Mouse (Mus musculus) lung, postnatal 0 days (tissue): ENCODE measurements around the gene Itgae. TPM values are rescaled to one million over a fixed set of nuclear protein-coding genes. Genes with fewer than 3 reads are reported as not detected.

ENCODE experiments used
- ATAC-seq: fragments of 200-750 bp; cut with Nextera tagmentation; 2 replicates; pipeline ENCODE4 v1.8.0; 2017; ENCODE audit warnings: moderate library complexity
- DNase-seq: peaks from one replicate; pipeline ENCODE4 v3.0.0-alpha.2; 2016; ENCODE audit warnings: low spot score
- H3K27ac ChIP-seq: fragments of 300-500 bp; sonication (generic); 2 replicates; pipeline ENCODE4 v1.5.1; 2014; ENCODE audit warnings: antibody characterized with exemption, mild to moderate bottlenecking, low read length, mixed read lengths
- H3K27me3 ChIP-seq: fragments of 300-500 bp; sonication (generic); replicated peaks from 2 replicates; pipeline ENCODE4 v1.6.1; 2014; ENCODE audit warnings: low read length, mixed read lengths; ENCODE audit not compliant: insufficient read depth
- H3K36me3 ChIP-seq: fragments of 300-500 bp; sonication (generic); 2 replicates; pipeline ENCODE4 v1.6.1; 2014; ENCODE audit warnings: low read length, mixed read lengths; ENCODE audit not compliant: insufficient read depth
- H3K4me1 ChIP-seq: fragments of 300-500 bp; sonication (generic); 2 replicates; pipeline ENCODE4 v1.6.1; 2014; ENCODE audit warnings: antibody characterized with exemption, low read depth, low read length, mixed read lengths; ENCODE audit not compliant: insufficient read depth
- H3K4me2 ChIP-seq: fragments of 300-500 bp; sonication (generic); replicated peaks from 2 replicates; pipeline ENCODE4 v1.6.1; 2014; ENCODE audit warnings: low read depth, mild to moderate bottlenecking, low read length, moderate library complexity, mixed read lengths
- H3K4me3 ChIP-seq: fragments of 300-500 bp; sonication (generic); 2 replicates; pipeline ENCODE4 v1.5.1; 2014; ENCODE audit warnings: low read depth, low read length
- H3K9ac ChIP-seq: fragments of 300-500 bp; sonication (generic); replicated peaks from 2 replicates; pipeline ENCODE4 v1.6.1; 2014; ENCODE audit warnings: low read depth, mild to moderate bottlenecking
- H3K9me3 ChIP-seq: fragments of 300-500 bp; sonication (generic); 2 replicates; pipeline ENCODE4 v1.6.1; 2016; ENCODE audit warnings: low read length, mixed read lengths
- CTCF ChIP-seq: IDR thresholded peaks from 2 replicates; pipeline ENCODE4 v1.5.1; 2016; ENCODE audit warnings: antibody characterized with exemption, mild to moderate bottlenecking
- EP300 ChIP-seq: IDR thresholded peaks from 2 replicates; pipeline ENCODE4 v1.6.1; 2016; ENCODE audit warnings: antibody characterized with exemption, mild to moderate bottlenecking, control low read depth
- WGBS: fragments of 180-500 bp; shearing (Covaris S2); extraction: QIAGEN DNeasy Blood & Tissue Kit; methylation state at CpG from one replicate; pipeline ENCODE4 v1.1.7; 2014; 5-methylcytosine and 5-hydroxymethylcytosine counted together
- polyA plus RNA-seq: library from polyadenylated mRNA; unstranded; fragments of >200 nt; fragmentation: Nextera tagmentation; extraction: Ambion mirVana; gene quantifications from 2 replicates; pipeline ENCODE4 v1.2.1, GENCODE M21; 2015

Gene Itgae
- 0.23 and 0.30 TPM in 2 replicates for polyA plus RNA-seq

DNA sequence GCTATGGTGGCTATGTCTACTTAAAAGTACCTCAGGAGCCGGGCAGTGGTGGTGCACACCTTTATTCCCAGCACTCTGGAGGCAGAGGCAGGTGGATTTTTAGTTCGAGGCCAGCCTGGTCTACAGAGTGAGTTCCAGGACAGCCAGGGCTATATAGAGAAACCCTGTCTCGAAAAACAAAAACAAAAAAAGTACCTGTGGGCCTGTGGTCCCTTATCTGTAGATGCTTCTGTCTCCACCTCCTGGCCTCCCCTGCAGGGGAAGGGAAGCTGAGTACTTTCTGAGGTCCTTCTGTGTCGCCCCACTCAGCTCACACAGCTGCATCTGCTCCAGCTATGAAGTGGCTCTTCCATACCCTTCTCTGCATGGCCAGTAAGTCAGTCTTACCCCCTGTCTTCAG, at the start of gene Itgae:
Gene Itgae (plus strand): TSS at position 301 of the 400 bp plus-strand sequence.
- H3K27ac ChIP-seq, result no peak within 1 kb of the TSS
- H3K4me3 ChIP-seq, result no peak within 1 kb of the TSS
- no peak within 1 kb of the TSS for H3K9ac ChIP-seq
- no peaks in the 10 kb centered on the region for H3K9me3 ChIP-seq
- no peak for TF ChIP-seq EP300
- no peak for TF ChIP-seq CTCF
- H3K36me3 ChIP-seq, result no peaks in the 10 kb centered on the region
- 63% methylated on average over 4 of the region's 4 CpGs for WGBS
- H3K4me1 ChIP-seq, result no peaks in the 10 kb centered on the region
- ATAC-seq (no peak), DNase-seq (no peak)
- H3K4me2 ChIP-seq, result no peak within 1 kb of the TSS
- H3K27me3 ChIP-seq, result no peaks in the 10 kb centered on the region

DNA sequence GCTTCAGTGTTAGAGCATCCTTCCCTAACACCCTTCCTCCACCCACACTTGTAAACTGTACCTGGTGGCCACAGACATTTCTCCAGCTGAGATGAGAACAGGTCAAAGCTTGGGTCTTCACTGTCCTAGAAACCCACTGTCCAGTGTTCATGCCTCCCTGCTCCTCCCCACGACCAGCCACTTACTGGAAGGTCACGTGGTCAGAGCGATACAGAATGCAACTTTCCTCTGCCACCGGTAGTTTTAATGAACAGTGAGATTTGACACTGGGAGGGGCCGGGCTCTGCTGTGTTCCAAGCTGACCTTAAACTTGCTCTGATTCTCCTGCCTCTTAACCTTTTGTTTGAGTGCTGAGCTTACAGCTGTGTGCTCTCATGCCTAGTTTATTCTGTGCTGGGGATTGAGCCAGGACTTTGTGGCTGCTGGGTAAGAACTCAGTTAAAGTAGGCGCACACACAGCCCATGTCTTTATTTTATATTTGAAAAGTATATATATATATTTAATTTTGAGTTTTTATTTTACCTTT, 46.1 kb upstream of the Itgae start:
- Histone ChIP-seq H3K9ac (no peak overlapping the region), H3K27me3 (no peaks in the 10 kb centered on the region), H3K36me3 (no peaks in the 10 kb centered on the region), H3K4me3 (no peak overlapping the region), H3K9me3 (no peaks in the 10 kb centered on the region), H3K4me2 (no peak overlapping the region), H3K27ac (no peak overlapping the region), H3K4me1 (peaks cover 6% of the 10 kb centered on the region; the same call in 1 of the 2 replicates)
- DNase-seq (peak; percentile 58), ATAC-seq (no peak)
- 19% methylated on average over 6 of the region's 6 CpGs for WGBS
- no peak for TF ChIP-seq CTCF
- TF ChIP-seq EP300, result no peak

DNA sequence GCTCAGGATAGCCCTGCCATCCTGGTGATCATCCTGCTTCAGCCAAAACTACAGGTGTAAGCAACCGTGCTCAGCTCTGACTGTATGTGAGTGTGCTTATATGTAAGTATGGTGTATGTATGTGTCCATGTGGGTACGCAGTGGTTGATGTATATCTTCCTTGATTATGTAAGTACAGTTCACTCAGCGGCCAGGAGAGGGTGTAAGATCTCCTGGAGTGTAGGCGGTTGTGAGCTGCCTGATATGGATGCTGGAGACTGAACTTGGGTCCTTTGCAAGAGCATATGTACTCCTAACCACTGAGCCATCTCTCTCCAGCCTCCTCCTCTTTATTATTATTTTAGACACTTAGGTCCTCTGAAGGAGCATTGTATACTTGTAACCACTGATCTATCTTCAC, 45.6 kb upstream of the Itgae start:
- Histone ChIP-seq H3K9ac (no peak overlapping the region), H3K4me3 (no peak overlapping the region), H3K4me2 (no peak overlapping the region), H3K27me3 (no peaks in the 10 kb centered on the region), H3K27ac (no peak overlapping the region), H3K9me3 (no peaks in the 10 kb centered on the region), H3K4me1 (peaks cover 6% of the 10 kb centered on the region; the same call in 1 of the 2 replicates), H3K36me3 (no peaks in the 10 kb centered on the region)
- DNase-seq (no peak), ATAC-seq (no peak)
- 70% methylated on average over 4 of the region's 4 CpGs for WGBS
- TF ChIP-seq EP300, result no peak
- peak; percentile 31 for TF ChIP-seq CTCF

DNA sequence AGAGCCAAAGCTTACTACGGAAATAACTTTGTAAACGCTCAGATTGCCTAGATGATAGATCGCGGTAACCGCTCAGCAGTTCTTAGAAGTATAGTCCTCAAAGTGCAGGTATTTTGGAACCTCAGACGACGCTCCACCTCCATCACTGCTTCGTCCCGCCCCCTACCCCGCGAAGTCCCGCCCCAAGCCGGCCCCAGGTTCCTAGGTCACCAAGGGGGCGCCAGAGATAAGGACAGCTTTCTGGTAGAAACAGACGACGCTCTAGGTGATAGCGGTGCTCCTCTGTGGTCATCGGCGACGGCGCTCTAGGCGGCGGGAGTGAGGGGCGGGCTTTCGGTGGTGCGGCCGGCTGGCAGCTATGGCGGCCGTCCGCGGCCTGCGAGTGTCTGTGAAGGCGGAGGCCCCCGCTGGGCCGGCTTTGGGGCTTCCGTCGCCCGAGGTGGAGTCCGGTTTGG, 42.8 kb upstream of the Itgae start, which contains the start of gene Ncbp3:
Gene Ncbp3 (plus strand): TSS at position 242 of the 455 bp plus-strand sequence.
- peak within 1 kb of the TSS; percentile 58 for H3K4me2 ChIP-seq
- peak within 1 kb of the TSS; percentile 99 for H3K4me3 ChIP-seq
- H3K36me3 ChIP-seq, result peaks cover 7% of the 10 kb centered on the region; the same call in 1 of the 2 replicates
- H3K27me3 ChIP-seq, result no peaks in the 10 kb centered on the region
- ATAC-seq (peak; percentile 96), DNase-seq (peak; percentile 98)
- peak within 1 kb of the TSS; percentile 93 for H3K27ac ChIP-seq
- 2% methylated on average over 39 of the region's 39 CpGs for WGBS
- TF ChIP-seq EP300 (peak; percentile 55; the same call in 1 of the 2 replicates), CTCF (peak; percentile 84)
- peak within 1 kb of the TSS; percentile 92 for H3K9ac ChIP-seq
- no peaks in the 10 kb centered on the region for H3K9me3 ChIP-seq
- H3K4me1 ChIP-seq, result peaks cover 6% of the 10 kb centered on the region; the same call in 1 of the 2 replicates

DNA sequence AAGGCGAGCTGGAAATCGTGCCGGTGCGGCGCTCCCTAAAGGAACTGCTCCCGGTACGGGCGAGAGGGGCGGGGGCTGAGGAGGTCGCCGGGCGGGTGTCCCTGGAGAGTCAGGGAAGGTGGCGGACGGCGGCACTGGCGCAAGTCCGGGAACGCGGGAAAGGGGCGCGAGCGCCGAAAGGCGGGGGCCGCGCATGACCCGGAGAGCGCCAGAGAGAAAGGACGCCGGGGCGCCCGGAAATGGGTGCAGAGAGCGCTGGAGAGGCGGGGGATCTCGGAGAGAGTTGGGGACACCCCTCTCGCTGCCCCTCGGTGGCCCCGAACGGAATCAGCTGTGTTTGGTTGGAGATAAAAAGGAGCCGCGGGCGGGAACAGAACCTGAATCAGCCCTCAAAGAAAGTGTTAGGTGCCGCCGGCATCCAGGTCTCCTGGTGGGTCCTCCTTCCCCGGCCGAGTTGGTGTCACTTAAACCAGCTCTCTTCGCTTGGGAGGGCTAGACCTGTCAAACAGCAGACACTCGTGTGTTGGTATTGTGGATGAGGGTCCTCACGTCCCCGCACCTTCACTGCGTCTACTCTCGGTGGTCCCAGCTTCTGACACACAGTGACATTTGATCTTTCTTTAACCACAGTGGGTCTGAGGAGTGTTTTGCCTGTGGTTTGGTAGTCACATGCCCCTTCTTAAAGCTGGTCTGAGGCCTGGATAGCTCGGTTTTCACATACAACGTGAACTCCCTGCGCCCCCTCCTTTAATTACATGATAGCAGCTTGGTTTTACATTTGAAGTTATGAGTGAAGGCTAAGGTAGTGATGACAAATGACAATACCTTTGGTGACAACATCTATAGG, 42.1 kb upstream of the Itgae start:
- peak overlapping the region; percentile 58 for H3K4me2 ChIP-seq
- TF ChIP-seq CTCF (no peak), EP300 (no peak)
- peak overlapping the region; percentile 93 for H3K27ac ChIP-seq
- 2% methylated on average over 54 of the region's 55 CpGs for WGBS
- H3K4me1 ChIP-seq, result peaks cover 6% of the 10 kb centered on the region; the same call in 1 of the 2 replicates
- DNase-seq (no peak), ATAC-seq (peak; percentile 65)
- H3K9ac ChIP-seq, result peak overlapping the region; percentile 92
- no peaks in the 10 kb centered on the region for H3K9me3 ChIP-seq
- peak overlapping the region; percentile 99 for H3K4me3 ChIP-seq
- peaks cover 7% of the 10 kb centered on the region; the same call in 1 of the 2 replicates for H3K36me3 ChIP-seq
- H3K27me3 ChIP-seq, result no peaks in the 10 kb centered on the region

DNA sequence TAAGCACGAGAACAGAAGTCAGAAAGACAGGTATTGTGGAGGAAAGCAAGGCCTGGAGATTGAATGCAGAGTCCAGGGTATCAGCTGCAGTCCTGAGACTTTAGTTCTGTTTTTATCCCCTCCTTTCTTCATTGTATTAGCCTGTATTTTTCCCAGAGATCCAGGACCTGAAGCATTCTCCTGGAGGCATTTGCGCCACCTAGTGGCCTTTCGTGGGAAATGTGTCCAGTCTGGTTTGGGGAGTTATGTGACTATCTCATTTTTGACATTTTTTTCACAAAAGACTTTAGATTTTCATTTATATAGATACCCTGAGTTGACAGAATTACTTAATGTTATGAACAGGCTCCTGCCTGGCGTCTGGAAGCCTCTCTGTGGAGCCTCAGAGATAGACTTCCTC, 41.0 kb upstream of the Itgae start:
- peak overlapping the region; percentile 10; the same call in 1 of the 2 replicates for H3K4me3 ChIP-seq
- peak; percentile 88 for TF ChIP-seq CTCF
- no peak for TF ChIP-seq EP300
- peak overlapping the region; percentile 43; the same call in 1 of the 2 replicates for H3K27ac ChIP-seq
- WGBS, result 3% methylated on average over 4 of the region's 4 CpGs
- ATAC-seq, result no peak
- DNase-seq, result peak; percentile 81
- peak overlapping the region; percentile 58; the same call in 1 of the 2 replicates for H3K4me2 ChIP-seq
- peaks cover 6% of the 10 kb centered on the region; the same call in 1 of the 2 replicates for H3K4me1 ChIP-seq
- no peak overlapping the region for H3K9ac ChIP-seq
- H3K27me3 ChIP-seq, result no peaks in the 10 kb centered on the region
- H3K9me3 ChIP-seq, result no peaks in the 10 kb centered on the region
- H3K36me3 ChIP-seq, result peaks cover 16% of the 10 kb centered on the region
